Mouse (Mus musculus): ENCODE data around the gene Gm9747. TPM values are rescaled to one million over a fixed set of nuclear protein-coding genes. Genes with fewer than 3 reads are reported as not detected.

Gene Gm9747
- total and polyA plus RNA-seq, 2 experiments from 2014 or later: 16.3 TPM; not detected in 1

- DNase-seq (ENCODE audit: low spot score): no peak
- H3K9me3 ChIP-seq (ENCODE audit: low read length): no peaks in the 10 kb centered on the region
- H3K4me3 ChIP-seq (ENCODE audit: low read depth, low read length): no peak overlapping the region
- ATAC-seq (ENCODE audit: low FRiP score): no peak
- WGBS: 81% methylated on average over 7 of the region's 7 CpGs
- no peaks in the 10 kb centered on the region for H3K4me1 ChIP-seq (ENCODE audit: insufficient read depth, low read length)
- no peaks in the 10 kb centered on the region for H3K36me3 ChIP-seq (ENCODE audit: insufficient read depth, low read length)
- H3K27ac ChIP-seq (ENCODE audit: low read depth, low read length): no peak overlapping the region
- TF ChIP-seq CTCF (IDR thresholded peaks at IDR 0.05): no peak
- H3K4me2 ChIP-seq (ENCODE audit: low read depth, low read length, poor library complexity, severe bottlenecking): no peak overlapping the region
- no peak overlapping the region for H3K9ac ChIP-seq (replicated peaks; ENCODE audit: low read length, poor library complexity, severe bottlenecking)
- no peaks in the 10 kb centered on the region for H3K27me3 ChIP-seq (ENCODE audit: insufficient read depth, low read length)
Observed at GRCm38 (mm10) chr1:82200636-82201035, 32.3 kb upstream of the Gm9747 start.

GRCm38 (mm10) chr1:82207511-82207910 lies 25.4 kb upstream of the Gm9747 start:
- Histone ChIP-seq H3K27ac (ENCODE audit: low read depth, low read length) (no peak overlapping the region), H3K4me3 (ENCODE audit: low read depth, low read length) (no peak overlapping the region), H3K9me3 (ENCODE audit: low read length) (no peaks in the 10 kb centered on the region), H3K36me3 (ENCODE audit: insufficient read depth, low read length) (no peaks in the 10 kb centered on the region), H3K27me3 (ENCODE audit: insufficient read depth, low read length) (no peaks in the 10 kb centered on the region), H3K9ac (replicated peaks; ENCODE audit: low read length, poor library complexity, severe bottlenecking) (no peak overlapping the region), H3K4me1 (ENCODE audit: insufficient read depth, low read length) (no peaks in the 10 kb centered on the region), H3K4me2 (ENCODE audit: low read depth, low read length, poor library complexity, severe bottlenecking) (no peak overlapping the region)
- DNase-seq (ENCODE audit: low spot score) (no peak), ATAC-seq (ENCODE audit: low FRiP score) (no peak)
- 88% methylated on average over 5 of the region's 5 CpGs for WGBS
- no peak for TF ChIP-seq CTCF (IDR thresholded peaks at IDR 0.05)

GRCm38 (mm10) chr1:82220673-82221396 lies 12.1 kb upstream of the Gm9747 start:
- Histone ChIP-seq H3K4me1 (ENCODE audit: insufficient read depth, low read length) (no peaks in the 10 kb centered on the region), H3K27me3 (ENCODE audit: insufficient read depth, low read length) (no peaks in the 10 kb centered on the region), H3K27ac (ENCODE audit: low read depth, low read length) (no peak overlapping the region), H3K9ac (replicated peaks; ENCODE audit: low read length, poor library complexity, severe bottlenecking) (no peak overlapping the region), H3K36me3 (ENCODE audit: insufficient read depth, low read length) (no peaks in the 10 kb centered on the region), H3K4me3 (ENCODE audit: low read depth, low read length) (no peak overlapping the region), H3K9me3 (ENCODE audit: low read length) (no peaks in the 10 kb centered on the region), H3K4me2 (ENCODE audit: low read depth, low read length, poor library complexity, severe bottlenecking) (no peak overlapping the region)
- WGBS: 29% methylated on average over 12 of the region's 12 CpGs
- DNase-seq (ENCODE audit: low spot score) (peak; percentile 66), ATAC-seq (ENCODE audit: low FRiP score) (no peak; the same call in 1 of the 2 replicates)
- TF ChIP-seq CTCF (IDR thresholded peaks at IDR 0.05): no peak

- ATAC-seq (ENCODE audit: low FRiP score): no peak
- Histone ChIP-seq H3K36me3 (ENCODE audit: insufficient read depth, low read length) (no peaks in the 10 kb centered on the region), H3K4me1 (ENCODE audit: insufficient read depth, low read length) (no peaks in the 10 kb centered on the region), H3K9ac (replicated peaks; ENCODE audit: low read length, poor library complexity, severe bottlenecking) (no peak overlapping the region), H3K27me3 (ENCODE audit: insufficient read depth, low read length) (no peaks in the 10 kb centered on the region), H3K4me3 (ENCODE audit: low read depth, low read length) (no peak overlapping the region), H3K27ac (ENCODE audit: low read depth, low read length) (no peak overlapping the region), H3K9me3 (ENCODE audit: low read length) (no peaks in the 10 kb centered on the region), H3K4me2 (ENCODE audit: low read depth, low read length, poor library complexity, severe bottlenecking) (no peak overlapping the region)
- WGBS: 71% methylated on average over 1 of the region's 1 CpGs
- no peak for DNase-seq (ENCODE audit: low spot score)
- no peak for TF ChIP-seq CTCF (IDR thresholded peaks at IDR 0.05)
Observed at GRCm38 (mm10) chr1:82221462-82221861, 11.4 kb upstream of the Gm9747 start.

DNA sequence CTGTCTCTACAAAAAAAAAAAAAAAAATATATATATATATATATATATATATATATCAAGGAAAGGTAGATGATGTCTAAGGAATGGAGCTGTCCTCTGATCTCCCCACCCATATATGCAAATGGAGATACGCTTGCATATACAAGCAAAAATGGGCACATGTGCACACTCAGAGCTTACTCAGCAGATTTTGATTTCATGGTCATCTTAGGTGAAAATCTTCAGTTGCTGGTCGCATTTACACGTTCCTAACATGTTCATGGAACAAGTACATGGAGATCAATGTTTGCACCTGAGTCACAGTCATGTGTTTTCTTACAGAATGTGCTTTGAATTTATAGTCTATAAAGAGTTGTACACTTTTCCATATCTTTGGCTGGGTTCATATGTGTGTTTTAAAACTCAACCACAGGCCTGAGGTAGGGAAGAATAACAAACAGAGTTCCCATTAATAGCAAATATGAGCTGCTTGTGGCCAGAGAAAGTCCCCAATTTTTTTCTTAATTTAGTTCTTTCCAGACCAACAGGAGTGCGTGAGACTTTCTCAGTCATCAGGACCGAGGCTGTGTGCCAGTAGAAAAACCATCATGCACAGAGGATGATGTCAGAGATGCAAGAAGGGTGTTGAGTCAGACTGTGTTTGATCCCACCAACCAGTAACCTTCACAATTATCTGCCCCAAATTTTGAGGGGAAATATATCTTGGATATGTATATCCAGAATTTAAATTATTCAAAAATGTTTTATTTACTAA lies 9.7 kb upstream of the Gm9747 start:
- Histone ChIP-seq H3K27me3 (ENCODE audit: insufficient read depth, low read length) (no peaks in the 10 kb centered on the region), H3K9me3 (ENCODE audit: low read length) (no peaks in the 10 kb centered on the region), H3K27ac (ENCODE audit: low read depth, low read length) (no peak overlapping the region), H3K4me1 (ENCODE audit: insufficient read depth, low read length) (no peaks in the 10 kb centered on the region), H3K4me3 (ENCODE audit: low read depth, low read length) (no peak overlapping the region), H3K9ac (replicated peaks; ENCODE audit: low read length, poor library complexity, severe bottlenecking) (no peak overlapping the region), H3K4me2 (ENCODE audit: low read depth, low read length, poor library complexity, severe bottlenecking) (no peak overlapping the region), H3K36me3 (ENCODE audit: insufficient read depth, low read length) (no peaks in the 10 kb centered on the region)
- TF ChIP-seq CTCF (IDR thresholded peaks at IDR 0.05): no peak
- ATAC-seq (ENCODE audit: low FRiP score): no peak
- WGBS: 94% methylated on average over 5 of the region's 5 CpGs
- DNase-seq (ENCODE audit: low spot score): no peak

DNA sequence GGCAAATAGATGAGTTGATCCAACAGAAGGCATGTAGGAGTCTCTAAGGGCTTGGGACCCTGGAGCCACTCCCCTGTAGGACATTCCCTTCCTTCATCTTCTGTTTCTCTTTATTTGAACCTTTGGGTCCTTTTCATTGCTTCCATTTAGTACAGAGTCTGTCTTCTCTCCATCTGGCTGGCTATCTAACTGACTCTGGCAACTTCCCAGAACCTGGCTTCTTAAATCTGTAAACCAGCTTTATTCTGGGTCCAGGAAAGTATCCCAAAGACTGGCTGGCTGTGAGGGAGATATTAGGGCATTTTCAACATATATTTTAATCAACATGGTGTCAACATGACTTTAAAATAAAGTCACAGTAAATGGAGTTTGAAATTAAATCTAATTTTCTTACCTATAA lies 4.1 kb upstream of the Gm9747 start:
- ATAC-seq (ENCODE audit: low FRiP score): no peak
- no peak overlapping the region for H3K4me3 ChIP-seq (ENCODE audit: low read depth, low read length)
- no peak for TF ChIP-seq CTCF (IDR thresholded peaks at IDR 0.05)
- no peak for DNase-seq (ENCODE audit: low spot score)
- no peaks in the 10 kb centered on the region for H3K9me3 ChIP-seq (ENCODE audit: low read length)
- no peaks in the 10 kb centered on the region for H3K27me3 ChIP-seq (ENCODE audit: insufficient read depth, low read length)
- H3K27ac ChIP-seq (ENCODE audit: low read depth, low read length): no peak overlapping the region
- no peaks in the 10 kb centered on the region for H3K4me1 ChIP-seq (ENCODE audit: insufficient read depth, low read length)
- no peak overlapping the region for H3K4me2 ChIP-seq (ENCODE audit: low read depth, low read length, poor library complexity, severe bottlenecking)
- H3K36me3 ChIP-seq (ENCODE audit: insufficient read depth, low read length): no peaks in the 10 kb centered on the region
- no peak overlapping the region for H3K9ac ChIP-seq (replicated peaks; ENCODE audit: low read length, poor library complexity, severe bottlenecking)

Data from midbrain, postnatal 0 days (tissue).